In genomic region chr7:28049476-28050409, GRCm38 (mm10) we compare ENCODE assay signal across 8 mouse cellular contexts. TPM values are rescaled to one million over a fixed set of nuclear protein-coding genes. Genes with fewer than 3 reads are reported as not detected.
DNase-seq lines count a peak whose midpoint lies in the region; ATAC-seq and TF ChIP-seq lines count a peak whose summit lies in the region.

Psmc4 (minus strand) TSS chr7:28050101.

- POLR2A ChIA-PET in Patski (lab: Charles Lee): no interaction called here

- CTCF ChIA-PET in Patski (lab: Charles Lee): interaction anchor here (0.7 to 1.6 kb wide), 4 partner anchors 36 to 119 kb away, joined by 3 to 5 read pairs (median 3); partner anchors contain the start of gene Zfp850

- no peaks in the 10 kb centered on the region for H3K9me3 ChIP-seq in hindbrain, embryonic 13.5 days

- H3K36me3 ChIP-seq in hindbrain, embryonic 13.5 days: peaks cover 42% of the 10 kb centered on the region

- peak within 1 kb of the TSS; percentile 78 for H3K4me3 ChIP-seq in hindbrain, embryonic 13.5 days

- H3K27me3 ChIP-seq in Patski: peaks cover 10% of the 10 kb centered on the region
- H3K27me3 ChIP-seq in hindbrain, embryonic 13.5 days: no peaks in the 10 kb centered on the region

- peak within 1 kb of the TSS; percentile 91 for H3K9ac ChIP-seq in hindbrain, embryonic 13.5 days

- peak within 1 kb of the TSS; percentile 81 for H3K4me2 ChIP-seq in hindbrain, embryonic 13.5 days

- peak; percentile 87 for DNase-seq in Patski (ENCODE audit: low read depth, low spot score)
- peak; percentile 99 for DNase-seq in cerebellum, postnatal 14 days
- DNase-seq in frontal cortex, postnatal 14 days (ENCODE audit: low spot score in 2 of 2): peak; percentile 97
- DNase-seq in layer of hippocampus, postnatal 25 days (ENCODE audit: extremely low spot score in 1 of 2, low spot score in 1 of 2): peak; percentile 89 to 99
- DNase-seq in lung, postnatal 25 days (ENCODE audit: low spot score): peak; percentile 99
- peak; percentile 100 for DNase-seq in retina, embryonic 14.5 days (ENCODE audit: low spot score)
- peak; percentile 99 for DNase-seq in thymus, postnatal 4 days

- H3K27ac ChIP-seq in hindbrain, embryonic 13.5 days: 0 out of 2 replicates have a peak within 1 kb of the TSS, but pooled peaks have one; percentile 35

- H3K4me1 ChIP-seq in hindbrain, embryonic 13.5 days (replicated peaks): peaks cover 12% of the 10 kb centered on the region

- in situ Hi-C loops in Patski (cut with MboI; ENCODE audit: low pct_unique_long_range_greater_than_20kb): no loop called here

- WGBS in hindbrain, embryonic 13.5 days: 1% methylated on average over 52 of the region's 52 CpGs

- TF ChIP-seq CTCF in Patski (IDR thresholded peaks at IDR 0.05): peak; percentile 97

- ATAC-seq in Patski: peak; percentile 90
- peak; percentile 98 for ATAC-seq in hindbrain, embryonic 13.5 days (ENCODE audit: low FRiP score)

RNA-seq across cellular contexts. Expression of gene Psmc4, which starts in this region (rescaled TPM):
- 176 TPM for polyA plus RNA-seq in Patski (2021)
- 304 and 316 TPM in 2 replicates for polyA plus RNA-seq in hindbrain, embryonic 13.5 days (2015; fragmentation: Nextera tagmentation; extraction: Ambion mirVana)
- 100 to 1,000 TPM; 122 to 132 TPM for total RNA-seq in layer of hippocampus, postnatal 25 days (2021)

Comparison
In these comparisons a context has a peak if more than half of its experiments do, and no peak if none do; other contexts are left out.
1. Peak in every context shown above with its lines: DNase-seq, ATAC-seq, H3K4me3 ChIP-seq and H3K27ac ChIP-seq.